Comparison of ENCODE assay signal across 8 mouse cellular contexts in genomic region chr17:27800710-27801648, GRCm38 (mm10). TPM values are rescaled to one million over a fixed set of nuclear protein-coding genes. Genes with fewer than 3 reads are reported as not detected.
DNase-seq lines count a peak whose midpoint lies in the region; ATAC-seq and TF ChIP-seq lines count a peak whose summit lies in the region.

No protein-coding gene starts in this region.

- peak; percentile 50 for TF ChIP-seq CTCF in intestine, postnatal 0 days (IDR thresholded peaks at IDR 0.05; ENCODE audit: low read depth)

- H3K9me3 ChIP-seq in forebrain, embryonic 10.5 days, result no peaks in the 10 kb centered on the region
- H3K9me3 ChIP-seq in forebrain, embryonic 15.5 days, result no peaks in the 10 kb centered on the region
- no peaks in the 10 kb centered on the region for H3K9me3 ChIP-seq in lung, embryonic 15.5 days
- no peaks in the 10 kb centered on the region for H3K9me3 ChIP-seq in intestine, postnatal 0 days (ENCODE audit: control insufficient read depth)
- H3K9me3 ChIP-seq in stomach, embryonic 14.5 days (ENCODE audit: control insufficient read depth, low read depth, low read length), result no peaks in the 10 kb centered on the region

- H3K4me2 ChIP-seq in forebrain, embryonic 15.5 days (replicated peaks), result no peak overlapping the region
- H3K4me2 ChIP-seq in lung, embryonic 15.5 days, result no peak overlapping the region
- no peak overlapping the region for H3K4me2 ChIP-seq in intestine, postnatal 0 days (replicated peaks; ENCODE audit: low read depth)
- no peak overlapping the region for H3K4me2 ChIP-seq in stomach, embryonic 14.5 days (replicated peaks; ENCODE audit: low read depth, low read length)

- no peak for ATAC-seq in forebrain, embryonic 15.5 days (replicated peaks)
- no peak for ATAC-seq in lung, embryonic 15.5 days (ENCODE audit: borderline replicate concordance, extremely low read depth, low FRiP score, low TSS enrichment)
- no peak for ATAC-seq in intestine, postnatal 0 days
- no peak for ATAC-seq in stomach, embryonic 14.5 days (ENCODE audit: insufficient number of reproducible peaks, insufficient read depth, low FRiP score, low read depth)

- WGBS in forebrain, embryonic 10.5 days, result 85% methylated on average over 9 of the region's 9 CpGs
- WGBS in forebrain, embryonic 15.5 days, result 92% methylated on average over 9 of the region's 9 CpGs
- WGBS in lung, embryonic 15.5 days, result 70% methylated on average over 9 of the region's 9 CpGs
- 61% methylated on average over 9 of the region's 9 CpGs for WGBS in intestine, postnatal 0 days
- whole genome bisulfite sequencing in stomach, embryonic 14.5 days, result 80% methylated on average over 9 of the region's 9 CpGs

- no peak overlapping the region for H3K9ac ChIP-seq in forebrain, embryonic 15.5 days (replicated peaks)
- H3K9ac ChIP-seq in lung, embryonic 15.5 days, result no peak overlapping the region
- H3K9ac ChIP-seq in intestine, postnatal 0 days (ENCODE audit: low read depth, low read length), result no peak overlapping the region
- no peak overlapping the region for H3K9ac ChIP-seq in stomach, embryonic 14.5 days (replicated peaks; ENCODE audit: low read depth, low read length)

- intact Hi-C loops in gastrocnemius, postnatal 14 days (cut with DNase I; ENCODE audit: low total_unique reads), result no loop called here

- peaks cover 45% of the 10 kb centered on the region for H3K4me1 ChIP-seq in forebrain, embryonic 10.5 days
- peaks cover 37% of the 10 kb centered on the region for H3K4me1 ChIP-seq in forebrain, embryonic 15.5 days
- peaks cover 60% of the 10 kb centered on the region for H3K4me1 ChIP-seq in lung, embryonic 15.5 days
- peaks cover 17% of the 10 kb centered on the region for H3K4me1 ChIP-seq in intestine, postnatal 0 days (replicated peaks; ENCODE audit: control insufficient read depth, insufficient read depth, low read length)
- H3K4me1 ChIP-seq in stomach, embryonic 14.5 days (ENCODE audit: control insufficient read depth, insufficient read depth, low read length), result peaks cover 35% of the 10 kb centered on the region

- no peak for DNase-seq in forebrain, embryonic 10.5 days (ENCODE audit: extremely low spot score, low spot score)
- DNase-seq in lung, postnatal 14 days, result no peak
- DNase-seq in cerebellum, adult 8-10 months, result no peak
- no peak for DNase-seq in gastrocnemius, postnatal 14 days

- 0 out of 2 replicates have a peak, but pooled peaks cover 2% of the 10 kb centered on the region for H3K36me3 ChIP-seq in forebrain, embryonic 10.5 days (replicated peaks)
- H3K36me3 ChIP-seq in forebrain, embryonic 15.5 days, result no peaks in the 10 kb centered on the region
- no peaks in the 10 kb centered on the region for H3K36me3 ChIP-seq in lung, embryonic 15.5 days
- H3K36me3 ChIP-seq in intestine, postnatal 0 days (ENCODE audit: control insufficient read depth, insufficient read depth), result no peaks in the 10 kb centered on the region
- no peaks in the 10 kb centered on the region for H3K36me3 ChIP-seq in stomach, embryonic 14.5 days (ENCODE audit: control insufficient read depth, insufficient read depth, low read length)

- H3K27me3 ChIP-seq in forebrain, embryonic 10.5 days (ENCODE audit: poor library complexity, severe bottlenecking), result no peaks in the 10 kb centered on the region
- no peaks in the 10 kb centered on the region for H3K27me3 ChIP-seq in forebrain, embryonic 15.5 days
- H3K27me3 ChIP-seq in lung, embryonic 15.5 days, result no peaks in the 10 kb centered on the region
- H3K27me3 ChIP-seq in intestine, postnatal 0 days (replicated peaks; ENCODE audit: control insufficient read depth, insufficient read depth, low read length), result no peaks in the 10 kb centered on the region
- no peaks in the 10 kb centered on the region for H3K27me3 ChIP-seq in stomach, embryonic 14.5 days (ENCODE audit: control insufficient read depth, insufficient read depth, low read length)

- no peak overlapping the region for H3K4me3 ChIP-seq in forebrain, embryonic 10.5 days
- H3K4me3 ChIP-seq in forebrain, embryonic 15.5 days, result no peak overlapping the region
- H3K4me3 ChIP-seq in lung, embryonic 15.5 days, result no peak overlapping the region
- no peak overlapping the region for H3K4me3 ChIP-seq in intestine, postnatal 0 days (ENCODE audit: low read depth, low read length)
- H3K4me3 ChIP-seq in stomach, embryonic 14.5 days (ENCODE audit: low read depth, low read length), result no peak overlapping the region

- peak overlapping the region; percentile 79; the same call in 1 of the 2 replicates for H3K27ac ChIP-seq in forebrain, embryonic 10.5 days
- no peak overlapping the region for H3K27ac ChIP-seq in forebrain, embryonic 15.5 days (replicated peaks)
- H3K27ac ChIP-seq in lung, embryonic 15.5 days, result peak overlapping the region; percentile 54; the same call in 1 of the 2 replicates
- peak overlapping the region; percentile 57; the same call in 1 of the 2 replicates for H3K27ac ChIP-seq in intestine, postnatal 0 days (ENCODE audit: low read depth, low read length)
- H3K27ac ChIP-seq in stomach, embryonic 14.5 days (ENCODE audit: low read length), result peak overlapping the region; percentile 96; the same call in 1 of the 2 replicates

RNA-seq across cellular contexts. Expression of gene D17Wsu92e, which starts 19.5 kb away (rescaled TPM):
- polyA plus RNA-seq in forebrain, embryonic 10.5 days (2016; fragmentation: Nextera tagmentation; extraction: Ambion mirVana), result 12.4 and 13.5 TPM in 2 replicates
- 10.6 and 10.8 TPM in 2 replicates for polyA plus RNA-seq in forebrain, embryonic 15.5 days (2015; fragmentation: Nextera tagmentation; extraction: Ambion mirVana)
- 15.9 and 16.8 TPM in 2 replicates for polyA plus RNA-seq in lung, embryonic 15.5 days (2015; fragmentation: Nextera tagmentation; extraction: Ambion mirVana)
- polyA plus RNA-seq in intestine, postnatal 0 days (2015; fragmentation: Nextera tagmentation; extraction: Ambion mirVana), result 27.4 and 29.5 TPM in 2 replicates
- polyA plus RNA-seq in stomach, embryonic 14.5 days (2014; fragmentation: Nextera tagmentation; extraction: Ambion mirVana), result 21.6 and 22.3 TPM in 2 replicates
- total RNA-seq in gastrocnemius, postnatal 14 days (2021), result 10 to 100 TPM; 79.7 to 85.1 TPM

RNA-seq across cellular contexts. Expression of gene Snrpc, which starts 37.0 kb away (rescaled TPM):
- 413 and 428 TPM in 2 replicates for polyA plus RNA-seq in forebrain, embryonic 10.5 days (2016; fragmentation: Nextera tagmentation; extraction: Ambion mirVana)
- 299 and 322 TPM in 2 replicates for polyA plus RNA-seq in forebrain, embryonic 15.5 days (2015; fragmentation: Nextera tagmentation; extraction: Ambion mirVana)
- 320 and 343 TPM in 2 replicates for polyA plus RNA-seq in lung, embryonic 15.5 days (2015; fragmentation: Nextera tagmentation; extraction: Ambion mirVana)
- 156 and 160 TPM in 2 replicates for polyA plus RNA-seq in intestine, postnatal 0 days (2015; fragmentation: Nextera tagmentation; extraction: Ambion mirVana)
- 309 and 325 TPM in 2 replicates for polyA plus RNA-seq in stomach, embryonic 14.5 days (2014; fragmentation: Nextera tagmentation; extraction: Ambion mirVana)
- total RNA-seq in gastrocnemius, postnatal 14 days (2021), result 10 to 100 TPM; 79.1 to 81.2 TPM

RNA-seq across cellular contexts. Expression of gene Uhrf1bp1, which starts 55.3 kb away (rescaled TPM):
- polyA plus RNA-seq in forebrain, embryonic 10.5 days (2016; fragmentation: Nextera tagmentation; extraction: Ambion mirVana), result 8.5 and 9.3 TPM in 2 replicates
- 5.2 and 5.3 TPM in 2 replicates for polyA plus RNA-seq in forebrain, embryonic 15.5 days (2015; fragmentation: Nextera tagmentation; extraction: Ambion mirVana)
- polyA plus RNA-seq in lung, embryonic 15.5 days (2015; fragmentation: Nextera tagmentation; extraction: Ambion mirVana), result 3.5 and 4.8 TPM in 2 replicates
- 1.4 and 1.6 TPM in 2 replicates for polyA plus RNA-seq in intestine, postnatal 0 days (2015; fragmentation: Nextera tagmentation; extraction: Ambion mirVana)
- 6.4 and 7.5 TPM in 2 replicates for polyA plus RNA-seq in stomach, embryonic 14.5 days (2014; fragmentation: Nextera tagmentation; extraction: Ambion mirVana)
- 10 to 100 TPM; 15.8 to 16.6 TPM for total RNA-seq in gastrocnemius, postnatal 14 days (2021)
